Comparison of ENCODE assay signal across 10 mouse cellular contexts in genomic region chr6:87276941-87277340, GRCm38 (mm10). TPM values are rescaled to one million over a fixed set of nuclear protein-coding genes. Genes with fewer than 3 reads are reported as not detected.
DNase-seq lines count a peak whose midpoint lies in the region; ATAC-seq lines count a peak whose summit lies in the region.
"Had no signal": no experiment of that assay in that cellular context is flagged by ENCODE, and none has a peak within 500 bp of the region (broad histone marks: within the 10 kb centered on the region; RNA-seq: fewer than 3 reads in every experiment).

No protein-coding gene starts in this region.

- H3K36me3 ChIP-seq in heart, embryonic 16.5 days (ENCODE audit: control insufficient read depth, insufficient read depth): peaks cover 8% of the 10 kb centered on the region
- peaks cover 9% of the 10 kb centered on the region for H3K36me3 ChIP-seq in heart, embryonic 12.5 days
- no peaks in the 10 kb centered on the region; the same call in 1 of the 2 replicates for H3K36me3 ChIP-seq in neural tube, embryonic 11.5 days (ENCODE audit: control insufficient read depth, insufficient read depth, low read length)
- H3K36me3 ChIP-seq in hindbrain, embryonic 16.5 days (ENCODE audit: control insufficient read depth, insufficient read depth, low read length): no peaks in the 10 kb centered on the region
- H3K36me3 ChIP-seq in stomach, embryonic 14.5 days (ENCODE audit: control insufficient read depth, insufficient read depth, low read length): peaks cover 5% of the 10 kb centered on the region; the same call in 1 of the 2 replicates

- no peak overlapping the region for H3K9ac ChIP-seq in heart, embryonic 16.5 days (ENCODE audit: low read length)
- no peak overlapping the region for H3K9ac ChIP-seq in heart, embryonic 12.5 days
- no peak overlapping the region for H3K9ac ChIP-seq in neural tube, embryonic 11.5 days (ENCODE audit: low read length)
- H3K9ac ChIP-seq in hindbrain, embryonic 16.5 days (ENCODE audit: low read depth, low read length): no peak overlapping the region
- no peak overlapping the region for H3K9ac ChIP-seq in stomach, embryonic 14.5 days (replicated peaks; ENCODE audit: low read depth, low read length)

- H3K4me3 ChIP-seq in heart, embryonic 16.5 days (ENCODE audit: low read length): no peak overlapping the region
- no peak overlapping the region for H3K4me3 ChIP-seq in heart, embryonic 12.5 days
- no peak overlapping the region for H3K4me3 ChIP-seq in neural tube, embryonic 11.5 days (ENCODE audit: low read depth, low read length)
- no peak overlapping the region for H3K4me3 ChIP-seq in hindbrain, embryonic 16.5 days (ENCODE audit: low read length)
- no peak overlapping the region for H3K4me3 ChIP-seq in stomach, embryonic 14.5 days (ENCODE audit: low read depth, low read length)

- H3K4me2 ChIP-seq in heart, embryonic 16.5 days (ENCODE audit: low read depth, low read length): no peak overlapping the region
- H3K4me2 ChIP-seq in heart, embryonic 12.5 days: no peak overlapping the region
- no peak overlapping the region for H3K4me2 ChIP-seq in neural tube, embryonic 11.5 days (ENCODE audit: low read depth)
- no peak overlapping the region for H3K4me2 ChIP-seq in hindbrain, embryonic 16.5 days (ENCODE audit: low read length)
- no peak overlapping the region for H3K4me2 ChIP-seq in stomach, embryonic 14.5 days (replicated peaks; ENCODE audit: low read depth, low read length)

- peaks cover 22% of the 10 kb centered on the region for H3K4me1 ChIP-seq in heart, embryonic 16.5 days (ENCODE audit: control insufficient read depth, insufficient read depth, low read length)
- H3K4me1 ChIP-seq in heart, embryonic 12.5 days (replicated peaks): peaks cover 38% of the 10 kb centered on the region
- H3K4me1 ChIP-seq in neural tube, embryonic 11.5 days (ENCODE audit: control insufficient read depth, insufficient read depth, low read length): 0 out of 2 replicates have a peak, but pooled peaks cover 4% of the 10 kb centered on the region
- H3K4me1 ChIP-seq in hindbrain, embryonic 16.5 days (ENCODE audit: control insufficient read depth, insufficient read depth, low read depth, low read length): peaks cover 19% of the 10 kb centered on the region
- H3K4me1 ChIP-seq in stomach, embryonic 14.5 days (ENCODE audit: control insufficient read depth, insufficient read depth, low read length): peaks cover 33% of the 10 kb centered on the region

- ATAC-seq in heart, embryonic 16.5 days (replicated peaks; ENCODE audit: extremely low read depth, insufficient read depth, low FRiP score): no peak
- no peak for ATAC-seq in heart, embryonic 12.5 days (ENCODE audit: insufficient number of reproducible peaks, low FRiP score)
- ATAC-seq in neural tube, embryonic 11.5 days (ENCODE audit: insufficient read depth, low FRiP score, low TSS enrichment): no peak
- ATAC-seq in hindbrain, embryonic 16.5 days: peak; percentile 74
- ATAC-seq in stomach, embryonic 14.5 days (ENCODE audit: insufficient number of reproducible peaks, insufficient read depth, low FRiP score, low read depth): no peak

- 83% methylated on average over 7 of the region's 7 CpGs for WGBS in heart, embryonic 16.5 days
- WGBS in heart, embryonic 12.5 days: 87% methylated on average over 7 of the region's 7 CpGs
- 86% methylated on average over 7 of the region's 7 CpGs for WGBS in neural tube, embryonic 11.5 days
- 50% methylated on average over 7 of the region's 7 CpGs for WGBS in hindbrain, embryonic 16.5 days
- WGBS in stomach, embryonic 14.5 days: 50% methylated on average over 7 of the region's 7 CpGs

- peaks cover 4% of the 10 kb centered on the region for H3K9me3 ChIP-seq in heart, embryonic 16.5 days (replicated peaks; ENCODE audit: control insufficient read depth, low read length)
- H3K9me3 ChIP-seq in heart, embryonic 12.5 days (replicated peaks): peaks cover 7% of the 10 kb centered on the region
- no peaks in the 10 kb centered on the region for H3K9me3 ChIP-seq in neural tube, embryonic 11.5 days (ENCODE audit: control insufficient read depth, low read length)
- H3K9me3 ChIP-seq in hindbrain, embryonic 16.5 days (ENCODE audit: control insufficient read depth, low read length): no peaks in the 10 kb centered on the region
- H3K9me3 ChIP-seq in stomach, embryonic 14.5 days (ENCODE audit: control insufficient read depth, low read depth, low read length): no peaks in the 10 kb centered on the region; the same call in 1 of the 2 replicates

- H3K27ac ChIP-seq in heart, embryonic 16.5 days (ENCODE audit: low read length): 0 out of 2 replicates have a peak overlapping the region, but pooled peaks have one; percentile 13
- H3K27ac ChIP-seq in heart, embryonic 12.5 days (ENCODE audit: poor library complexity, severe bottlenecking): no peak overlapping the region; the same call in 1 of the 2 replicates
- 0 out of 2 replicates have a peak overlapping the region, but pooled peaks have one; percentile 42 for H3K27ac ChIP-seq in neural tube, embryonic 11.5 days (ENCODE audit: low read depth, low read length)
- peak overlapping the region; percentile 56; the same call in 1 of the 2 replicates for H3K27ac ChIP-seq in hindbrain, embryonic 16.5 days (ENCODE audit: low read depth, low read length)
- peak overlapping the region; percentile 64; the same call in 1 of the 2 replicates for H3K27ac ChIP-seq in stomach, embryonic 14.5 days (ENCODE audit: low read length)
- H3K27ac ChIP-seq: kidney, postnatal 0 days had no signal

- no peak for DNase-seq in neural tube, embryonic 11.5 days (ENCODE audit: low spot score)
- DNase-seq in neural tube, embryonic 10.5 days (ENCODE audit: extremely low spot score, low spot score): no peak
- DNase-seq in yolk sac, embryonic 10.5 days (ENCODE audit: low spot score): no peak
- DNase-seq in layer of hippocampus, postnatal 36 days: no peak

- no peaks in the 10 kb centered on the region for H3K27me3 ChIP-seq in heart, embryonic 16.5 days (ENCODE audit: control insufficient read depth, insufficient read depth, low read length)
- 0 out of 2 replicates have a peak, but pooled peaks cover 6% of the 10 kb centered on the region for H3K27me3 ChIP-seq in heart, embryonic 12.5 days (replicated peaks)
- no peaks in the 10 kb centered on the region for H3K27me3 ChIP-seq in neural tube, embryonic 11.5 days (ENCODE audit: control insufficient read depth, insufficient read depth, low read length)
- no peaks in the 10 kb centered on the region for H3K27me3 ChIP-seq in hindbrain, embryonic 16.5 days (replicated peaks; ENCODE audit: control insufficient read depth, insufficient read depth, low read length)
- H3K27me3 ChIP-seq in stomach, embryonic 14.5 days (ENCODE audit: control insufficient read depth, insufficient read depth, low read length): no peaks in the 10 kb centered on the region
- H3K27me3 ChIP-seq: Patski had no signal

RNA-seq across cellular contexts. Expression of gene Antxr1, which starts 58.7 kb away (rescaled TPM):
- 3.8 and 4.9 TPM in 2 replicates for polyA plus RNA-seq in heart, embryonic 16.5 days (2015; fragmentation: Nextera tagmentation; extraction: Ambion mirVana)
- polyA plus RNA-seq in heart, embryonic 12.5 days (2016; fragmentation: Nextera tagmentation; extraction: Ambion mirVana): 3.6 and 4.3 TPM in 2 replicates
- polyA plus RNA-seq in neural tube, embryonic 11.5 days (2014; fragmentation: Nextera tagmentation; extraction: Ambion mirVana): 6.0 and 8.7 TPM in 2 replicates
- 4.4 and 5.3 TPM in 2 replicates for polyA plus RNA-seq in hindbrain, embryonic 16.5 days (2015; fragmentation: Nextera tagmentation; extraction: Ambion mirVana)
- polyA plus RNA-seq in stomach, embryonic 14.5 days (2014; fragmentation: Nextera tagmentation; extraction: Ambion mirVana): 13.5 and 14.4 TPM in 2 replicates
- total RNA-seq in layer of hippocampus, postnatal 36 days (2021): 10 to 100 TPM in 1 of 2 experiments, 1 to 10 TPM in 1; 9.0 to 10.2 TPM
